Mouse (Mus musculus) ES-Bruce4 (cell line): ENCODE data around the gene Olfr545. TPM values are rescaled to one million over a fixed set of nuclear protein-coding genes. Genes with fewer than 3 reads are reported as not detected.

ENCODE experiments used
- H3K27ac ChIP-seq: 2 replicates; pipeline ENCODE4 v1.5.1; 2012; ENCODE audit warnings: low read length, inconsistent platforms; ENCODE audit not compliant: insufficient read depth
- H3K27me3 ChIP-seq: 2 replicates; pipeline ENCODE4 v1.6.1; 2012; ENCODE audit warnings: mild to moderate bottlenecking, low read length, inconsistent platforms; ENCODE audit not compliant: control insufficient read depth, poor library complexity, insufficient read depth, severe bottlenecking
- H3K36me3 ChIP-seq: 2 replicates; pipeline ENCODE4 v1.6.1; 2012; ENCODE audit warnings: inconsistent platforms, mild to moderate bottlenecking, low read length, moderate library complexity; ENCODE audit not compliant: control insufficient read depth, poor library complexity, insufficient read depth, severe bottlenecking
- H3K4me1 ChIP-seq: one replicate; pipeline ENCODE4 v1.8.1; 2011; ENCODE audit warnings: low read length; ENCODE audit not compliant: control insufficient read depth, insufficient read depth
- H3K4me3 ChIP-seq: 2 replicates; pipeline ENCODE4 v1.5.1; 2011; ENCODE audit warnings: low read depth, mild to moderate bottlenecking, low read length
- H3K9ac ChIP-seq: 2 replicates; pipeline ENCODE4 v1.6.1; 2012; ENCODE audit warnings: low read depth, mild to moderate bottlenecking, inconsistent platforms; ENCODE audit not compliant: poor library complexity, severe bottlenecking
- H3K9me3 ChIP-seq: replicated peaks from 2 replicates; pipeline ENCODE4 v1.6.1; 2012; ENCODE audit warnings: mild to moderate bottlenecking, low read length, inconsistent platforms; ENCODE audit not compliant: control insufficient read depth, poor library complexity, insufficient read depth, severe bottlenecking
- CTCF ChIP-seq: IDR thresholded peaks from one replicate; pipeline ENCODE4 v1.8.1; 2011; ENCODE audit warnings: low read depth, low read length
- EP300 ChIP-seq: IDR thresholded peaks from 2 replicates; pipeline ENCODE4 v1.6.1; 2011; ENCODE audit warnings: low read depth, low read length; ENCODE audit not compliant: insufficient read depth
- POLR2A ChIP-seq: IDR thresholded peaks from one replicate; pipeline ENCODE4 v1.8.1; 2011; ENCODE audit warnings: low read length; ENCODE audit not compliant: insufficient read depth
- polyA plus RNA-seq: library from polyadenylated mRNA; stranded (reverse); fragments of >200 nt; gene quantifications from 2 replicates; pipeline ENCODE4 v1.2.4, GENCODE M21; 2011; ENCODE audit warnings: low read depth; ENCODE audit not compliant: missing spikeins, insufficient read depth, insufficient read length

The Olfr545 gene
- polyA plus RNA-seq, 1 experiment, result not detected

GRCm38 (mm10) chr7:102483665-102484064, 15.7 kb downstream of the Olfr545 start:
- Histone ChIP-seq H3K4me3 (no peak overlapping the region), H3K4me1 (no peaks in the 10 kb centered on the region), H3K27me3 (no peaks in the 10 kb centered on the region), H3K36me3 (no peaks in the 10 kb centered on the region), H3K27ac (no peak overlapping the region), H3K9me3 (no peaks in the 10 kb centered on the region), H3K9ac (no peak overlapping the region)
- TF ChIP-seq CTCF (no peak), EP300 (no peak), POLR2A (no peak)

GRCm38 (mm10) chr7:102481579-102481978, 17.8 kb downstream of the Olfr545 start, which contains the start of gene Olfr543:
Olfr543 (minus strand) TSS chr7:102481679.
- Histone ChIP-seq H3K4me1 (no peaks in the 10 kb centered on the region), H3K9ac (no peak within 1 kb of the TSS), H3K27me3 (no peaks in the 10 kb centered on the region), H3K9me3 (no peaks in the 10 kb centered on the region), H3K27ac (no peak within 1 kb of the TSS), H3K36me3 (no peaks in the 10 kb centered on the region), H3K4me3 (no peak within 1 kb of the TSS)
- TF ChIP-seq POLR2A (no peak), EP300 (no peak), CTCF (no peak)

- Histone ChIP-seq H3K27ac (no peak overlapping the region), H3K9ac (no peak overlapping the region), H3K4me1 (no peaks in the 10 kb centered on the region), H3K4me3 (no peak overlapping the region), H3K36me3 (no peaks in the 10 kb centered on the region), H3K27me3 (no peaks in the 10 kb centered on the region), H3K9me3 (no peaks in the 10 kb centered on the region)
- TF ChIP-seq CTCF, result no peak
- no peak for TF ChIP-seq EP300
- TF ChIP-seq POLR2A, result no peak
Measured at GRCm38 (mm10) chr7:102480821-102481220, 18.6 kb downstream of the Olfr545 start.

GRCm38 (mm10) chr7:102479368-102480078, 19.9 kb downstream of the Olfr545 start:
- Histone ChIP-seq H3K9me3 (no peaks in the 10 kb centered on the region), H3K36me3 (no peaks in the 10 kb centered on the region), H3K27ac (peak overlapping the region; percentile 46), H3K9ac (no peak overlapping the region), H3K27me3 (no peaks in the 10 kb centered on the region), H3K4me3 (no peak overlapping the region), H3K4me1 (no peaks in the 10 kb centered on the region)
- TF ChIP-seq EP300, result peak; percentile 63; the same call in 1 of the 2 replicates
- no peak for TF ChIP-seq CTCF

- H3K9me3 ChIP-seq, result no peaks in the 10 kb centered on the region
- peak overlapping the region; percentile 46 for H3K27ac ChIP-seq
- H3K9ac ChIP-seq, result no peak overlapping the region
- TF ChIP-seq CTCF, result no peak
- no peak for TF ChIP-seq POLR2A
- TF ChIP-seq EP300, result no peak
- H3K4me3 ChIP-seq, result no peak overlapping the region
- no peaks in the 10 kb centered on the region for H3K27me3 ChIP-seq
- H3K4me1 ChIP-seq, result no peaks in the 10 kb centered on the region
- H3K36me3 ChIP-seq, result no peaks in the 10 kb centered on the region
Measured at GRCm38 (mm10) chr7:102478926-102479325, 20.4 kb downstream of the Olfr545 start.

GRCm38 (mm10) chr7:102478425-102478824, 20.9 kb downstream of the Olfr545 start:
- Histone ChIP-seq H3K9me3 (no peaks in the 10 kb centered on the region), H3K27ac (no peak overlapping the region), H3K27me3 (no peaks in the 10 kb centered on the region), H3K4me1 (no peaks in the 10 kb centered on the region), H3K4me3 (no peak overlapping the region), H3K9ac (no peak overlapping the region), H3K36me3 (no peaks in the 10 kb centered on the region)
- TF ChIP-seq EP300 (no peak), CTCF (no peak), POLR2A (no peak)
